Mouse (Mus musculus): Measurements from ENCODE around the gene Ginm1.

Ginm1 gene

GRCm38 (mm10) chr10:7792751-7793385 is at the start of gene Ginm1, which contains the start of gene Ppil4:
TSS of gene Ginm1 (minus strand) at chr10:7792824.
TSS of gene Ppil4 (plus strand) at chr10:7792891.
- no peak for DNase-seq (ENCODE audit: extremely low read depth, low read depth, low spot score)

DNA sequence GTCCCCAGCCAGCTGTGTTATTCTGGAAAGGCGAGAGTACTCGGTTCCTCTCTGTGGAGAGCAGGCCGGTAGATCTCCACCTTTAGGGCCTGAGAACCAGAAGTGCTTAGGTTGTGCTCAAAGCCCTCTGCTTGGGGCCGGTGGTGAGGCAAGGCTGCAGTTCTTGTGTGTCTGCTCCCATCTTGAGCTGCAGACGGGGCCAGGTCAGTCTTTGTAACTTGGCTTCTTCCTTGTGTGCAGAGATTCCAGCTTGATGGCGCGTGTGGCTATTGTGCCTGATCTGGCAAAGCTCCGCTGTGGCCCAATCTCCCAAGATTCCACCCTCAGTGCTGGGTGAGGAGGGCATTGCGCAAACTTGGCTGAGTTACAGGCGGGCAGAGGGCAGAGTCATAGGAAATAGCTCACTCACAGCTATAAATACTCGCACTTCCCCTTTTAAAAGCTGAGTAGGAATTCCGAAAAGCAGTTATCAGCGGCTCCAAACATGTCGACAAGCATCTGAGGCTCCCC is 49.0 kb upstream of the Ginm1 start:
- DNase-seq (ENCODE audit: extremely low read depth, low read depth, low spot score), result no peak

DNA sequence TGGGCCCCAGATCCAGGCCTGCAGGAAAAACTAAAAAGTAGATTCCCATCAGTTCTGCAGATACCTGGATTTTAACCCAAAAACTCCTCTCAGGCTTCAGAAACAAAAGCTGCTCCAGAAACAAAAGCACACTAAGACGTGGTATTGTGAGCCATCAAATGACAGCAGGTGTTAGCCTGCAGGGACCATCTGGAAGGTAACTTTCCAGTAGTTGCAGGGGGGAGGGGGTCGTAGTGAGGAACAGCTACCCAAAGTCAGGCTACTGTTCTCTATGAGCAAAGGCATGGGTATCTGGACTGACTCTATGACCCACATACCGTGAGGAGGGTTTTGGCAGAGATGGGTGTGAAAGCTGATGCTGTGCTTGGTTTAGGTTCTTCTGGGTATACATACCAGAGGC is 48.2 kb upstream of the Ginm1 start:
- no peak for DNase-seq (ENCODE audit: extremely low read depth, low read depth, low spot score)

DNA sequence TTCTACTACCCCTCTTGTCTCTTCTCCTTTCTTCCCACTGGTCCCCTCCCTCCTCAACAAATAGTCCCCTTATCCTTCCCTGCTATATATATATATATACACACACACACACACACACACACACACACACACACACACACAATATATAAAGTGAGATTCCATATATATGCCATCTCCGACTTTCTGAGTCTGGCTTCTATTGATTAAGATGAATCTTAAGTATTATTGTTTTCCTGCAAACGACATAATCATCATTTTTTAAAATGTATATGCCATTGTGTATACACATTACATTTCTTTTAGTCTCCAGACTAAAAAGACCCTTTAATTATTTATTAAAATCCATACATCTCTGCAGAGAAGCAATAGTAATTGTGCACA is 47.7 kb upstream of the Ginm1 start:
- no peak for DNase-seq (ENCODE audit: extremely low read depth, low read depth, low spot score)

DNA sequence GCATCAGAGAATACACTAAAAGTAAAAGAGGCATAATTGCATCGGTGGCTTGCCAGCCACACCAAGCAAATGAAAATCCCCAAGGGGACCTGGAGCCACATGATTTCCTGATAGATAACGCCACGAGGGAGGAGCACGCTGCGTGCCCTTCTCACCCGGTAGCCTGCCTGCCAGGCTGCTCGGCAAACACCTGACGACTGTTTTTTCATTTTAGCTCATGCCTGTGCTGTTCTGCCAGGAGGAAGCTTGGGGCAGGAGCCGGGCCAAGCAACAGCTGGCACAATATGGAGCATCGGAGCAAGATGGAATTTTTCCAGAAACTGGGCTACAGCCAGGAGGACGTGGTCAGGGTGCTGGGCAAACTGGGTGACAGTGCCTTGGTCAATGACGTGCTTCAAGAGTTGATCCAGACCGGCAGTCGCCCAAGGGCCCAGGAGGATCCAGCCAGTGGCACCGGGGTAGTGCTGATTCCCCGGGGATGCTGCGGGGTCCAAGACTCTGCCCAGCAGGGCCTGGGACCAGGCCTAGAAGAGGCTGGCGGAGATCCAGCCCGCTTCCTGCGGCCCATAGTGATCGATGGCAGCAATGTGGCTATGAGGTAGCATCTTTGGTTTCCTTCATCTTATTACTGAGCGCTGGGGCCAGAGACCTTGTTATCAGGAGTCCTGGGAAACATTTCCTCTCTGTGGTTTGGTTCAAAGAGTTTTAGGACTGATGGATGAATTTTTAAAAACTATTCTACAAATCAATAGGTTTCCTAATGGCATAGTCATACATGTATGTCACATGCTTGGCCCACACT is 47.1 kb upstream of the Ginm1 start:
- DNase-seq (ENCODE audit: extremely low read depth, low read depth, low spot score), result no peak

DNA sequence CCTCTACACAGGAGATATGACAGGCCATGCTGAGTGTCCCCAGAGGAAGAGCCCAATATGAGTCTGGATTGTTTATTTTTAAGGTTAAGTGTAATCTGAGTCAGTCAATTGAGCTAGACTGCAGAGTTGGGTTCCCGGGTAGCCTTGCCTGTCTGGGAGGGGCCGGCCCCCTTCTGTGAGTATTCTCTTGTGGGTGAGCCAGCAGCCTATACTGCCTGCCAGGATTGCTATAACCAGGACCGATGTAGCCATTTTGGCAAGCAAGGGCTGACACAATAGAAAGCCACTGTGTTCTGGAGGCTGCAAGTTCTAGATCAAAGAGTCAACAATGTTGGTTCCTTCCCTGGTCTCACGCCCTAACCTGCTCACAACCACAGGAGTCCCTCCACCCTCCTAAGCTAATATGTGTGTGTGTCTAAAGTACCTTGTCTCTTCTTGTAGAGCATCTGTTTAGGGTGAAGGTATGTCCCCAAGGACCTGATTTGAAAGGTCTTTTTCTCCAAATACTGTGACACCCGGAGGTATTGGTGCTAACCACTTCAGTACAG is 46.3 kb upstream of the Ginm1 start:
- no peak for DNase-seq (ENCODE audit: extremely low read depth, low read depth, low spot score)

DNA sequence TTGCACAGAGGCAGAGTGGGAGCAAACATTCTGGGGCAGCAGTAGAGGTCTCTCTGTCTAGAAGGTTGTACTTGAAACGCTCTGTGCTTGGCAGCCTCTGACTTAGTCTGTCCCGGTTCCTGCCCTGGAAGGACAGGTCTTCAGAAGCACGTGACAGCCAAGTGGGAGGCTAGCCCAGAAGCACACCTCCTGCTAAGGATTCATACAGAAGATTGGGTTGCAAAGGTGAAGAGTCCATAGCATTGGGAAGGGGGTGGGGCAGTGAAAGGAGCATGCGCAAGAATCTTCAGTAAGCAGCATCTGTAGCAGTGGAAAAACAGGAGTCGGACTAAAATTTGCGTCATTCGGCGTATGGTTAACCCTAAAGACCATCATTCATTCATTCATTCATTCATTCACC is 45.4 kb upstream of the Ginm1 start:
- DNase-seq (ENCODE audit: extremely low read depth, low read depth, low spot score), result no peak

GRCm38 (mm10) chr10:7837446-7837845 is 44.8 kb upstream of the Ginm1 start:
- no peak for DNase-seq (ENCODE audit: extremely low read depth, low read depth, low spot score)

GRCm38 (mm10) chr10:7836902-7837301 is 44.3 kb upstream of the Ginm1 start:
- no peak for DNase-seq (ENCODE audit: extremely low read depth, low read depth, low spot score)

GRCm38 (mm10) chr10:7834671-7835225 is 42.1 kb upstream of the Ginm1 start:
- no peak for DNase-seq (ENCODE audit: extremely low read depth, low read depth, low spot score)

GRCm38 (mm10) chr10:7833377-7834165 is 40.9 kb upstream of the Ginm1 start:
- no peak for DNase-seq (ENCODE audit: extremely low read depth, low read depth, low spot score)

GRCm38 (mm10) chr10:7832171-7832676 is 39.6 kb upstream of the Ginm1 start, which contains the start of gene Zc3h12d:
TSS of gene Zc3h12d (plus strand) at chr10:7832470.
- no peak for DNase-seq (ENCODE audit: extremely low read depth, low read depth, low spot score)

DNA sequence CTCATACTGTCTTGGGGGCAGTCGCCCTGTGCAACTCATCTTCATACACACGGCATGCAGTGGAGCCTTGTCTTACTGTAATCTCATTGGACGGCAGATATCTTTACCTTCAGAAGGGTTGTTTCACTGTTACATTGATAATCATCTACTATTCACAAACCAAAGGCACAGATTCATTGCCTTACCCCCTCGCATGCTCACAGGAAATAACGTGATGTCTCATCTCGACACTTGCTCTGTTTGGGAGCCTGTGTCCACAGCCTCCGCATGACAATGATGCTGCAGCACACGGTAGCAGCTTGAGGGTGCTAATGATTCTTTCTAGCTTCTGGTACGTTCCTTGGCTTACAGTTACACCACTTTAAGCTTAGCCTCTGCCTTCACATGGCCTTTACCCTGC is 33.5 kb upstream of the Ginm1 start:
- no peak for DNase-seq (ENCODE audit: extremely low read depth, low read depth, low spot score)

DNA sequence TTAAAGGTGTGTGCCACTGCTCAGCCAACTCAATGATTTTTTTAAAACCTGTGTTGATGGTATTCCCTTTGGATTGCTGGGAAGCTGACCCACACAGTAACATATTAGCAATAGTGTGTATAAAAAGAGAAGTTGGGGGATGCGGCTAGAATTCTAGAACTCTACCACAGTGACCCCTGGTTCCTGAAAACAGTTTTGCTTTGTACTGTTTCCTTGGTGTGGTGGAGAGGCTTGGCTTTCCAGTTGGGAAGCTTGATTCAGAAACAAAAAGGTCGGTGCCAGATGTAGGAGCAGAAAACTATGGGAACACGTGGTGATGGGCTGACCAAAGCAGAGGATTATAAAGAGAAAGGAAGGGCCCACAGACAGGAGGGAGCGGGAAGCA is 32.6 kb upstream of the Ginm1 start:
- no peak for DNase-seq (ENCODE audit: extremely low read depth, low read depth, low spot score)

DNA sequence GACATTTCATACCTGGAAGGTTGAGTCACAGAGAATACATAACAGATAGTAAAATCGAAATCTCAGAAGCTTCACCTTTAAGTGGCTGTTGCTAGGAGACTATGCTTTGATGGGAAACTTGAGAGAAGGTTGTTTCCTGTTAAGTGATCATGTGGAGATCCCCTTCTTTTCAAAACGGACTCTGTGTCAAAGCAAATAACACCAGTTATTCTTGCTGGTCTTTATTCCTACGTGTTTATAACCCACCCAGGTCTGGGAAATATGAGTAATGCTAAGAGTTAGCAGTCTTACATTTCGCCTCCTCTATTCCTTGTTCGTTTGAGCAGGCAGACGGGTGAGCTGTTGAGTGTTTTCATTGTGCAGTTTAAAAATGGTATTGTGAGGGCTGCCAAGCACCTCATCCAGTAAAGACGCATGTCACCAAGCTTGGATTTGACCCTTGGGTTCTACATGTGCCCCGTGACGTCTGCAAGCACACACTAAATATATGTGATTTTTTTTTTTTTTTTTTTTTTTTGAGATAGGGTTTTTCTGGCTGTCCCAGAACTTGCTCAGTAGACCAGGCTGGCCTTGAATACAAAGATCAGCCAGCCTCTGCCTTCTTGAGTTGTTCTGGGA is 32.1 kb upstream of the Ginm1 start:
- DNase-seq (ENCODE audit: extremely low read depth, low read depth, low spot score), result no peak

GRCm38 (mm10) chr10:7821981-7822380 is 29.4 kb upstream of the Ginm1 start:
- DNase-seq (ENCODE audit: extremely low read depth, low read depth, low spot score), result no peak

DNA sequence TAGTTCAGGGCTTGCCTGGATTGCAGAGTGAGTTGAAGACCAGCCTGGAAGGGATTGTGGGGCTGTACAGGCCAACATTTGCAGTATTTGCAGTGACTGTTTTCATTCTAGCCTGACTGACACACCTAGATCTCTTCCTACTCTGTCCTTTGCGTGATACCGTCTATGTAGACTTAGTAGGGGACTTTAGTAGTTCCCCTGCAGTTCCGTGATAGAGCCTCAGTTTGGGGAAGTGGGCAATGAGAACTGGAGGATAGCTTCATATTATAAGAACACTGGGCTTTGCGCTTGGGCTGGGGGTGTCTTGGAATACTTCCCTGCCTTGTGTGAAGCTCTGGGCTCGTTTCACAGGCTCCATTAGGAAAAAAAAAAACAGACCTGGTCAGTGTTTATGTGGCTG is 27.5 kb upstream of the Ginm1 start:
- DNase-seq (ENCODE audit: extremely low read depth, low read depth, low spot score), result no peak

DNA sequence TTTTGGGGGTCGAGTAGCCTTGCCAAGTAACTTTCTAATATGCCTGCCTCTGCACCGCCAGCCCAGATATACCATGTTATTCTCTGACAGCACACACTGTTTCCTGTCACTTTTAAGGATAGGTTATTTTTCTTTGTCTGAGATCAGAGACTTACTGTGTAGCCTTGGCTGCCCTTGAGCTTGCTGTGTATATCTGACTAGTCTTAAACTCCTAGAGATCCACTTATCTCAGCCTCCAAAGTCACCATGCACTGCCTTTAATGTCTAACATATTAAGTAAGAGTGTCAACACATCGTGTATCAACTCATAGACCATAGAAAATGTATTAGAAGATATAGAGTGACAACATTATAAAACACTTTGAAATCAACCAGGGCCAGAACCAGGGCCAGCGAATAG is 27.0 kb upstream of the Ginm1 start:
- DNase-seq (ENCODE audit: extremely low read depth, low read depth, low spot score), result no peak

DNA sequence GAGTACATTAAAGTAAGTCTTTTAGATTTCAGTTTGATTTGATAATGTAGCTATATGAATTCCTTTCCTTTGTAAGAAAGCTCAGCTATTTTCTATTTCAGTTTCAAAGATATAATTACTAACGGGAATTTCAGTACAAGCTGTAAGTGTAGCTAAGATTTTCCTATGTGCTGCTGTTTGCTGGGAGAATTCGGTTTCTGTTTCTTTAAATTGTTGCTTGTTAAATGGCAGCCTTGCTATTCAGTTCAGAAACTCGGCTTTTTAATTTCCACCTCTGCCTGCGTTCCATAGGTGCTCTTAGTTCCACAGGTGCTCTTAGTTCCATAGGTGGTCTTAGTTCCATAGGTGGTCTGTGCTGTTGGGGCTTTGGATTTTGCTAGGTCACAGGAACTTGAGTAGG is 26.5 kb upstream of the Ginm1 start:
- DNase-seq (ENCODE audit: extremely low read depth, low read depth, low spot score), result no peak

DNA sequence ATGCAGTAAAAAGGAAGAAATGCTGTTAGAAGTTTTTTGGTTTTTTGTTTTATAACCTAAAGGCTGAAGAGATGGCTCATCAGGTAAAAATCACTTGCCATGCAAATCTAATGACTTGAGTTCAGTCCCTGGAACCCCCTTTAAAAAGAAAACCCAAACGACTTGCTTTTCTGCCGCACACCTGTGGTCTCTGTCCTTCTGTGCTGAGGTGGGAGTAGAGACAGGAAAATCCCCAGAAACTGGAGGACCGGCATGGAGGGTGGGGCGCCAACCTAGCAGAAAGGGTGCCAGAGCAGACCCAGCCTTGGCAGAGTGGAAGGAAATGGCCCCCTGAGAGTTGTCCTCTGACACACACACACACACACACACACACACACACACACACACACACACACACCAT is 26.1 kb upstream of the Ginm1 start:
- DNase-seq (ENCODE audit: extremely low read depth, low read depth, low spot score), result no peak
